Mouse (Mus musculus): ENCODE measurements around the gene Cdk5rap2. TPM values are rescaled to one million over a fixed set of nuclear protein-coding genes. Genes with fewer than 3 reads are reported as not detected.
A peak's percentile ranks its signal among the peaks of the same experiment; 100 is the strongest.

Cdk5rap2 gene
- polyA plus RNA-seq, 1 experiment from 2014 or later = 16.3 TPM

GRCm38 (mm10) chr4:70260419-70260807 lies 149.8 kb downstream of the Cdk5rap2 start:
- ATAC-seq (ENCODE audit: insufficient number of reproducible peaks, low FRiP score, low TSS enrichment, low read depth) = no peak
- no peak overlapping the region for H3K9ac ChIP-seq
- H3K36me3 ChIP-seq = peaks cover 27% of the 10 kb centered on the region
- H3K27ac ChIP-seq (replicated peaks) = no peak overlapping the region
- no peaks in the 10 kb centered on the region for H3K4me1 ChIP-seq
- H3K27me3 ChIP-seq = no peaks in the 10 kb centered on the region
- no peak overlapping the region for H3K4me2 ChIP-seq (replicated peaks)
- WGBS = 91% methylated on average over 11 of the region's 11 CpGs
- no peaks in the 10 kb centered on the region for H3K9me3 ChIP-seq (replicated peaks)
- no peak overlapping the region for H3K4me3 ChIP-seq (replicated peaks)

GRCm38 (mm10) chr4:70259726-70260418 lies 150.4 kb downstream of the Cdk5rap2 start:
- 86% methylated on average over 3 of the region's 3 CpGs for WGBS
- H3K4me1 ChIP-seq = no peaks in the 10 kb centered on the region
- H3K4me2 ChIP-seq (replicated peaks) = no peak overlapping the region
- H3K27ac ChIP-seq (replicated peaks) = no peak overlapping the region
- H3K9ac ChIP-seq = no peak overlapping the region
- peaks cover 25% of the 10 kb centered on the region for H3K36me3 ChIP-seq
- no peaks in the 10 kb centered on the region for H3K27me3 ChIP-seq
- no peak overlapping the region for H3K4me3 ChIP-seq (replicated peaks)
- ATAC-seq (ENCODE audit: insufficient number of reproducible peaks, low FRiP score, low TSS enrichment, low read depth) = peak; percentile 71; the same call in 1 of the 2 replicates
- H3K9me3 ChIP-seq (replicated peaks) = no peaks in the 10 kb centered on the region

- peaks cover 26% of the 10 kb centered on the region for H3K36me3 ChIP-seq
Measured at GRCm38 (mm10) chr4:70258826-70259225, 151.4 kb downstream of the Cdk5rap2 start.

GRCm38 (mm10) chr4:70258205-70258604 lies 152.0 kb downstream of the Cdk5rap2 start:
- no peak overlapping the region for H3K4me3 ChIP-seq (replicated peaks)
- no peak overlapping the region for H3K9ac ChIP-seq
- H3K4me1 ChIP-seq = no peaks in the 10 kb centered on the region
- no peak overlapping the region for H3K4me2 ChIP-seq (replicated peaks)
- H3K27me3 ChIP-seq = no peaks in the 10 kb centered on the region
- ATAC-seq (ENCODE audit: insufficient number of reproducible peaks, low FRiP score, low TSS enrichment, low read depth) = no peak
- peaks cover 24% of the 10 kb centered on the region; the same call in 1 of the 2 replicates for H3K36me3 ChIP-seq
- 81% methylated on average over 6 of the region's 6 CpGs for WGBS
- H3K27ac ChIP-seq (replicated peaks) = no peak overlapping the region
- H3K9me3 ChIP-seq (replicated peaks) = no peaks in the 10 kb centered on the region

More at GRCm38 (mm10) chr4:70258826-70259225, 151.4 kb downstream of the Cdk5rap2 start:
- WGBS = 50% methylated on average over 9 of the region's 9 CpGs
- H3K4me3 ChIP-seq (replicated peaks) = no peak overlapping the region
- no peak overlapping the region for H3K4me2 ChIP-seq (replicated peaks)
- H3K27ac ChIP-seq (replicated peaks) = no peak overlapping the region
- no peak overlapping the region for H3K9ac ChIP-seq
- H3K9me3 ChIP-seq (replicated peaks) = no peaks in the 10 kb centered on the region
- H3K27me3 ChIP-seq = no peaks in the 10 kb centered on the region
- H3K4me1 ChIP-seq = no peaks in the 10 kb centered on the region
- ATAC-seq (ENCODE audit: insufficient number of reproducible peaks, low FRiP score, low TSS enrichment, low read depth) = no peak

- H3K27ac ChIP-seq (replicated peaks) = no peak overlapping the region
- H3K9ac ChIP-seq = no peak overlapping the region
- no peak overlapping the region for H3K4me2 ChIP-seq (replicated peaks)
- 83% methylated on average over 5 of the region's 5 CpGs for WGBS
- H3K36me3 ChIP-seq = peaks cover 28% of the 10 kb centered on the region; the same call in 1 of the 2 replicates
- no peaks in the 10 kb centered on the region for H3K27me3 ChIP-seq
- H3K9me3 ChIP-seq (replicated peaks) = no peaks in the 10 kb centered on the region
- no peak for ATAC-seq (ENCODE audit: insufficient number of reproducible peaks, low FRiP score, low TSS enrichment, low read depth)
- H3K4me3 ChIP-seq (replicated peaks) = no peak overlapping the region
- H3K4me1 ChIP-seq = no peaks in the 10 kb centered on the region
Measured at GRCm38 (mm10) chr4:70251782-70252181, 158.5 kb downstream of the Cdk5rap2 start.

GRCm38 (mm10) chr4:70245706-70246105 lies 164.5 kb downstream of the Cdk5rap2 start:
- H3K9ac ChIP-seq = no peak overlapping the region
- 67% methylated on average over 6 of the region's 6 CpGs for WGBS
- no peak for ATAC-seq (ENCODE audit: insufficient number of reproducible peaks, low FRiP score, low TSS enrichment, low read depth)
- H3K4me2 ChIP-seq (replicated peaks) = no peak overlapping the region
- H3K4me1 ChIP-seq = no peaks in the 10 kb centered on the region
- peaks cover 47% of the 10 kb centered on the region for H3K36me3 ChIP-seq
- no peak overlapping the region for H3K27ac ChIP-seq (replicated peaks)
- H3K4me3 ChIP-seq (replicated peaks) = no peak overlapping the region
- H3K9me3 ChIP-seq (replicated peaks) = no peaks in the 10 kb centered on the region
- H3K27me3 ChIP-seq = no peaks in the 10 kb centered on the region

GRCm38 (mm10) chr4:70243561-70244120 lies 166.6 kb downstream of the Cdk5rap2 start:
- H3K4me2 ChIP-seq (replicated peaks) = no peak overlapping the region
- no peaks in the 10 kb centered on the region for H3K27me3 ChIP-seq
- ATAC-seq (ENCODE audit: insufficient number of reproducible peaks, low FRiP score, low TSS enrichment, low read depth) = no peak
- H3K9me3 ChIP-seq (replicated peaks) = no peaks in the 10 kb centered on the region
- H3K27ac ChIP-seq (replicated peaks) = no peak overlapping the region
- 46% methylated on average over 3 of the region's 3 CpGs for whole genome bisulfite sequencing
- peaks cover 53% of the 10 kb centered on the region for H3K36me3 ChIP-seq
- no peak overlapping the region for H3K9ac ChIP-seq
- H3K4me3 ChIP-seq (replicated peaks) = no peak overlapping the region
- H3K4me1 ChIP-seq = no peaks in the 10 kb centered on the region

GRCm38 (mm10) chr4:70239731-70240130 lies 170.5 kb downstream of the Cdk5rap2 start:
- Histone ChIP-seq H3K9me3 (replicated peaks) (no peaks in the 10 kb centered on the region), H3K27ac (replicated peaks) (no peak overlapping the region), H3K27me3 (no peaks in the 10 kb centered on the region), H3K36me3 (peaks cover 56% of the 10 kb centered on the region), H3K9ac (no peak overlapping the region), H3K4me1 (no peaks in the 10 kb centered on the region), H3K4me2 (replicated peaks) (no peak overlapping the region), H3K4me3 (replicated peaks) (no peak overlapping the region)
- 90% methylated on average over 7 of the region's 7 CpGs for WGBS
- no peak for ATAC-seq (ENCODE audit: insufficient number of reproducible peaks, low FRiP score, low TSS enrichment, low read depth)

- H3K4me3 ChIP-seq (replicated peaks) = no peak overlapping the region
- no peaks in the 10 kb centered on the region for H3K9me3 ChIP-seq (replicated peaks)
- WGBS = 90% methylated on average over 6 of the region's 6 CpGs
- H3K4me1 ChIP-seq = no peaks in the 10 kb centered on the region
- ATAC-seq (ENCODE audit: insufficient number of reproducible peaks, low FRiP score, low TSS enrichment, low read depth) = no peak
- H3K27me3 ChIP-seq = no peaks in the 10 kb centered on the region
- H3K27ac ChIP-seq (replicated peaks) = no peak overlapping the region
- no peak overlapping the region for H3K4me2 ChIP-seq (replicated peaks)
- no peak overlapping the region for H3K9ac ChIP-seq
- peaks cover 53% of the 10 kb centered on the region for H3K36me3 ChIP-seq
Measured at GRCm38 (mm10) chr4:70238862-70239261, 171.4 kb downstream of the Cdk5rap2 start.

GRCm38 (mm10) chr4:70232383-70232782 lies 177.9 kb downstream of the Cdk5rap2 start:
- H3K27me3 ChIP-seq = no peaks in the 10 kb centered on the region
- no peak for ATAC-seq (ENCODE audit: insufficient number of reproducible peaks, low FRiP score, low TSS enrichment, low read depth)
- WGBS = 70% methylated on average over 3 of the region's 3 CpGs

GRCm38 (mm10) chr4:70229874-70230273 lies 180.4 kb downstream of the Cdk5rap2 start:
- H3K27ac ChIP-seq (replicated peaks) = no peak overlapping the region
- 71% methylated on average over 4 of the region's 4 CpGs for WGBS
- no peak overlapping the region for H3K4me3 ChIP-seq (replicated peaks)
- H3K9ac ChIP-seq = no peak overlapping the region
- no peaks in the 10 kb centered on the region for H3K4me1 ChIP-seq
- H3K36me3 ChIP-seq = peaks cover 18% of the 10 kb centered on the region
- H3K9me3 ChIP-seq (replicated peaks) = no peaks in the 10 kb centered on the region
- no peak overlapping the region for H3K4me2 ChIP-seq (replicated peaks)
- no peaks in the 10 kb centered on the region for H3K27me3 ChIP-seq
- no peak for ATAC-seq (ENCODE audit: insufficient number of reproducible peaks, low FRiP score, low TSS enrichment, low read depth)

More at GRCm38 (mm10) chr4:70232383-70232782, 177.9 kb downstream of the Cdk5rap2 start:
- H3K36me3 ChIP-seq = peaks cover 12% of the 10 kb centered on the region
- H3K9me3 ChIP-seq (replicated peaks) = no peaks in the 10 kb centered on the region
- no peak overlapping the region for H3K4me3 ChIP-seq (replicated peaks)
- no peak overlapping the region for H3K27ac ChIP-seq (replicated peaks)
- no peak overlapping the region for H3K4me2 ChIP-seq (replicated peaks)
- no peak overlapping the region for H3K9ac ChIP-seq
- no peaks in the 10 kb centered on the region for H3K4me1 ChIP-seq

GRCm38 (mm10) chr4:70228350-70228749 lies 181.9 kb downstream of the Cdk5rap2 start:
- Histone ChIP-seq H3K4me3 (replicated peaks) (no peak overlapping the region), H3K4me1 (no peaks in the 10 kb centered on the region), H3K4me2 (replicated peaks) (no peak overlapping the region), H3K36me3 (peaks cover 26% of the 10 kb centered on the region), H3K9ac (no peak overlapping the region), H3K9me3 (replicated peaks) (no peaks in the 10 kb centered on the region), H3K27me3 (no peaks in the 10 kb centered on the region), H3K27ac (replicated peaks) (no peak overlapping the region)
- WGBS = 58% methylated on average over 2 of the region's 2 CpGs
- ATAC-seq (ENCODE audit: insufficient number of reproducible peaks, low FRiP score, low TSS enrichment, low read depth) = no peak
